Comparison of ENCODE assay signal across 12 mouse cellular contexts in genomic region chr5:114640809-114641208, GRCm38 (mm10).
"Had no signal": no experiment of that assay in that cellular context is flagged by ENCODE, and none has a peak within 500 bp of the region (broad histone marks: within the 10 kb centered on the region; RNA-seq: fewer than 3 reads in every experiment).

No protein-coding gene starts in this region.

- DNase-seq: left cerebral cortex, postnatal 4 days; liver; liver, embryonic 13.5 days; liver, postnatal 0 days; lung, adult 18-20 months; lung, adult 2 months; lung, embryonic 14.5 days; lung, postnatal 10 days; lung, postnatal 14 days; lung, postnatal 36 days; lung, postnatal 4 days; midbrain, embryonic 14.5 days had no signal
